Mouse (Mus musculus) natural killer cell, adult 2 months (primary cell): Measurements from ENCODE around the gene Elavl3.

Experiments used
- DNase-seq, 2 experiments: peaks; one replicate each; pipeline ENCODE4 v3.0.0; 2022; ENCODE audit warnings: low spot score in 2 of 2

Gene Elavl3

GRCm38 (mm10) chr9:22058011-22058424, 6.2 kb upstream of the Elavl3 start:
- DNase-seq, result no peak

GRCm38 (mm10) chr9:22057031-22057517, 5.3 kb upstream of the Elavl3 start:
- DNase-seq, result no peak

- DNase-seq, result no peak
Observed at GRCm38 (mm10) chr9:22056303-22056910, 4.6 kb upstream of the Elavl3 start.

GRCm38 (mm10) chr9:22055713-22056112, 3.9 kb upstream of the Elavl3 start:
- no peak for DNase-seq

- DNase-seq, result peak; percentile 20 to 79
Observed at GRCm38 (mm10) chr9:22054411-22055076, 2.7 kb upstream of the Elavl3 start.

GRCm38 (mm10) chr9:22053657-22054056, 1.8 kb upstream of the Elavl3 start:
- DNase-seq, result no peak

GRCm38 (mm10) chr9:22051161-22051957, 464 bp downstream of the Elavl3 start:
- no peak for DNase-seq

GRCm38 (mm10) chr9:22050351-22050889, 1.4 kb downstream of the Elavl3 start:
- peak in 1 of 2 experiments; percentile 28 for DNase-seq

- no peak for DNase-seq
Observed at GRCm38 (mm10) chr9:22049721-22050270, 2.0 kb downstream of the Elavl3 start.

GRCm38 (mm10) chr9:22049315-22049714, 2.5 kb downstream of the Elavl3 start:
- no peak for DNase-seq

GRCm38 (mm10) chr9:22047329-22047728, 4.5 kb downstream of the Elavl3 start:
- DNase-seq, result no peak

GRCm38 (mm10) chr9:22041832-22042231, 10.0 kb downstream of the Elavl3 start:
- DNase-seq, result no peak

GRCm38 (mm10) chr9:22037826-22038225, 14.0 kb downstream of the Elavl3 start:
- no peak for DNase-seq

- no peak for DNase-seq
Observed at GRCm38 (mm10) chr9:22035300-22036044, 16.4 kb downstream of the Elavl3 start.

- no peak for DNase-seq
Observed at GRCm38 (mm10) chr9:22030386-22030785, 21.4 kb downstream of the Elavl3 start.

- no peak for DNase-seq
Observed at GRCm38 (mm10) chr9:22028467-22028866, 23.4 kb downstream of the Elavl3 start.

- DNase-seq, result no peak
Observed at GRCm38 (mm10) chr9:22024592-22024991, 27.2 kb downstream of the Elavl3 start.

- DNase-seq, result no peak
Observed at GRCm38 (mm10) chr9:22017208-22017825, 34.5 kb downstream of the Elavl3 start.

GRCm38 (mm10) chr9:22016245-22016644, 35.6 kb downstream of the Elavl3 start:
- DNase-seq, result no peak

GRCm38 (mm10) chr9:22012731-22013130, 39.1 kb downstream of the Elavl3 start:
- no peak for DNase-seq

GRCm38 (mm10) chr9:22011055-22011454, 40.8 kb downstream of the Elavl3 start:
- DNase-seq, result no peak
